In genomic region chr11:36678057-36678396, GRCm38 (mm10) we compare ENCODE assay signal across 8 mouse cellular contexts.
DNase-seq lines count a peak whose midpoint lies in the region; ATAC-seq lines count a peak whose summit lies in the region.
"Had no signal": no experiment of that assay in that cellular context is flagged by ENCODE, and none has a peak within 500 bp of the region (broad histone marks: within the 10 kb centered on the region; RNA-seq: fewer than 3 reads in every experiment).

No protein-coding gene starts in this region.

- no peak overlapping the region for H3K27ac ChIP-seq in lung, embryonic 15.5 days
- H3K27ac ChIP-seq in forebrain, embryonic 11.5 days (ENCODE audit: low read depth, low read length): peak overlapping the region; percentile 81
- peak overlapping the region; percentile 89 for H3K27ac ChIP-seq in limb, embryonic 10.5 days
- no peak overlapping the region for H3K27ac ChIP-seq in stomach, embryonic 14.5 days (ENCODE audit: low read length)

- H3K4me3 ChIP-seq in lung, embryonic 15.5 days: peak overlapping the region; percentile 39
- peak overlapping the region; percentile 38 for H3K4me3 ChIP-seq in forebrain, embryonic 11.5 days (ENCODE audit: low read depth, low read length)
- peak overlapping the region; percentile 57 for H3K4me3 ChIP-seq in limb, embryonic 10.5 days
- H3K4me3 ChIP-seq in stomach, embryonic 14.5 days (ENCODE audit: low read depth, low read length): peak overlapping the region; percentile 33

- WGBS in lung, embryonic 15.5 days: 6% methylated on average over 10 of the region's 10 CpGs
- 8% methylated on average over 10 of the region's 10 CpGs for WGBS in forebrain, embryonic 11.5 days
- 12% methylated on average over 10 of the region's 10 CpGs for WGBS in limb, embryonic 10.5 days
- 8% methylated on average over 10 of the region's 10 CpGs for WGBS in stomach, embryonic 14.5 days

- no peak for DNase-seq in lung, postnatal 36 days
- no peak for DNase-seq in forebrain, embryonic 11.5 days (ENCODE audit: low spot score)
- DNase-seq in limb, embryonic 10.5 days (ENCODE audit: low spot score): no peak
- no peak for DNase-seq in urinary bladder, adult 2 months (ENCODE audit: low spot score)
- no peak for DNase-seq in c-Kit-positive CD71-positive TER-119-positive erythroid progenitor cells, embryonic 14.5 days (ENCODE audit: low spot score)

- H3K9ac ChIP-seq in lung, embryonic 15.5 days: no peak overlapping the region; the same call in 1 of the 2 replicates
- H3K9ac ChIP-seq in forebrain, embryonic 11.5 days (ENCODE audit: low read length): peak overlapping the region; percentile 64
- 0 out of 2 replicates have a peak overlapping the region, but pooled peaks have one; percentile 28 for H3K9ac ChIP-seq in stomach, embryonic 14.5 days (replicated peaks; ENCODE audit: low read depth, low read length)

- H3K4me1 ChIP-seq in lung, embryonic 15.5 days: no peaks in the 10 kb centered on the region
- H3K4me1 ChIP-seq in forebrain, embryonic 11.5 days (replicated peaks; ENCODE audit: control insufficient read depth, insufficient read depth, low read length): no peaks in the 10 kb centered on the region; the same call in 1 of the 2 replicates
- peaks cover 12% of the 10 kb centered on the region for H3K4me1 ChIP-seq in limb, embryonic 10.5 days
- no peaks in the 10 kb centered on the region for H3K4me1 ChIP-seq in stomach, embryonic 14.5 days (ENCODE audit: control insufficient read depth, insufficient read depth, low read length)

- no peak for ATAC-seq in lung, embryonic 15.5 days (ENCODE audit: borderline replicate concordance, extremely low read depth, low FRiP score, low TSS enrichment)
- ATAC-seq in forebrain, embryonic 11.5 days (replicated peaks; ENCODE audit: low FRiP score): no peak
- ATAC-seq in stomach, embryonic 14.5 days (ENCODE audit: insufficient number of reproducible peaks, insufficient read depth, low FRiP score, low read depth): no peak
- ATAC-seq: activated CD4-positive, CD25-positive, alpha-beta regulatory T cell, adult 4 months had no signal

- peak overlapping the region; percentile 67 for H3K4me2 ChIP-seq in lung, embryonic 15.5 days
- H3K4me2 ChIP-seq in forebrain, embryonic 11.5 days (ENCODE audit: low read depth, low read length, severe bottlenecking): peak overlapping the region; percentile 62
- peak overlapping the region; percentile 60 for H3K4me2 ChIP-seq in stomach, embryonic 14.5 days (replicated peaks; ENCODE audit: low read depth, low read length)

- no peaks in the 10 kb centered on the region for H3K9me3 ChIP-seq in lung, embryonic 15.5 days
- H3K9me3 ChIP-seq in forebrain, embryonic 11.5 days (ENCODE audit: control insufficient read depth, low read length): no peaks in the 10 kb centered on the region
- no peaks in the 10 kb centered on the region for H3K9me3 ChIP-seq in limb, embryonic 10.5 days (replicated peaks)
- no peaks in the 10 kb centered on the region for H3K9me3 ChIP-seq in stomach, embryonic 14.5 days (ENCODE audit: control insufficient read depth, low read depth, low read length)

- H3K27me3 ChIP-seq in lung, embryonic 15.5 days: peaks cover 25% of the 10 kb centered on the region; the same call in 1 of the 2 replicates
- no peaks in the 10 kb centered on the region; the same call in 1 of the 2 replicates for H3K27me3 ChIP-seq in forebrain, embryonic 11.5 days (ENCODE audit: control insufficient read depth, insufficient read depth, low read length)
- H3K27me3 ChIP-seq in limb, embryonic 10.5 days (ENCODE audit: low read depth, poor library complexity, severe bottlenecking): peaks cover 18% of the 10 kb centered on the region
- H3K27me3 ChIP-seq in stomach, embryonic 14.5 days (ENCODE audit: control insufficient read depth, insufficient read depth, low read length): no peaks in the 10 kb centered on the region

- H3K36me3 ChIP-seq in lung, embryonic 15.5 days: no peaks in the 10 kb centered on the region
- no peaks in the 10 kb centered on the region for H3K36me3 ChIP-seq in forebrain, embryonic 11.5 days (ENCODE audit: control insufficient read depth, insufficient read depth, low read length)
- H3K36me3 ChIP-seq in limb, embryonic 10.5 days: no peaks in the 10 kb centered on the region
- no peaks in the 10 kb centered on the region for H3K36me3 ChIP-seq in stomach, embryonic 14.5 days (ENCODE audit: control insufficient read depth, insufficient read depth, low read length)

Comparison
In these comparisons a context has a peak if more than half of its experiments do, and no peak if none do; other contexts are left out.
1. H3K27ac ChIP-seq: peak in forebrain, embryonic 11.5 days (single experiment) and limb, embryonic 10.5 days (single experiment); none in lung, embryonic 15.5 days (single experiment) and stomach, embryonic 14.5 days (single experiment).
2. Peak in every context shown above with its lines, with median percentiles within 50 percentile points of each other: H3K4me2 ChIP-seq and H3K4me3 ChIP-seq.